22 mouse cellular contexts compared by ENCODE assay signal in genomic region chr7:66970235-66970634, GRCm38 (mm10).
DNase-seq lines count a peak whose midpoint lies in the region; ATAC-seq lines count a peak whose summit lies in the region.
"Had no signal": no experiment of that assay in that cellular context is flagged by ENCODE, and none has a peak within 500 bp of the region (broad histone marks: within the 10 kb centered on the region; RNA-seq: fewer than 3 reads in every experiment).

No protein-coding gene starts in this region.

- H3K9ac ChIP-seq in heart, embryonic 11.5 days (ENCODE audit: low read depth, low read length): no peak overlapping the region
- H3K9ac ChIP-seq in limb, embryonic 12.5 days (replicated peaks): no peak overlapping the region
- H3K9ac ChIP-seq: embryonic facial prominence, embryonic 13.5 days; forebrain, embryonic 12.5 days; heart, embryonic 15.5 days; hindbrain, embryonic 14.5 days; intestine, embryonic 15.5 days had no signal

- H3K4me2 ChIP-seq in heart, embryonic 11.5 days: no peak overlapping the region
- no peak overlapping the region for H3K4me2 ChIP-seq in limb, embryonic 12.5 days
- H3K4me2 ChIP-seq: embryonic facial prominence, embryonic 13.5 days; forebrain, embryonic 12.5 days; heart, embryonic 15.5 days; hindbrain, embryonic 14.5 days; intestine, embryonic 15.5 days had no signal

- H3K4me3 ChIP-seq in heart, embryonic 11.5 days (ENCODE audit: low read depth, low read length): no peak overlapping the region
- no peak overlapping the region for H3K4me3 ChIP-seq in limb, embryonic 12.5 days (replicated peaks)
- H3K4me3 ChIP-seq: embryonic facial prominence, embryonic 13.5 days; forebrain, embryonic 12.5 days; heart, embryonic 15.5 days; hindbrain, embryonic 10.5 days; intestine, embryonic 15.5 days had no signal

- no peaks in the 10 kb centered on the region for H3K36me3 ChIP-seq in heart, embryonic 11.5 days (ENCODE audit: control insufficient read depth, insufficient read depth, low read length)
- H3K36me3 ChIP-seq in limb, embryonic 12.5 days: no peaks in the 10 kb centered on the region
- H3K36me3 ChIP-seq: embryonic facial prominence, embryonic 13.5 days; forebrain, embryonic 12.5 days; heart, embryonic 15.5 days; hindbrain, embryonic 10.5 days; intestine, embryonic 15.5 days had no signal

- ATAC-seq in heart, embryonic 11.5 days (replicated peaks; ENCODE audit: insufficient number of reproducible peaks, low FRiP score, low TSS enrichment): no peak
- ATAC-seq in limb, embryonic 12.5 days (ENCODE audit: insufficient number of reproducible peaks, insufficient read depth, low FRiP score, low TSS enrichment, low read depth): no peak
- ATAC-seq: activated CD4-positive, CD25-positive, alpha-beta regulatory T cell, adult 4 months; forebrain, embryonic 16.5 days; intestine, embryonic 15.5 days; Patski had no signal

- peak; percentile 64 to 71 for DNase-seq in adrenal gland, adult (ENCODE audit: inconsistent age in 2 of 2, low spot score in 1 of 2)
- DNase-seq in adrenal gland, postnatal 10 days: no peak
- DNase-seq in heart, adult 11 months: peak; percentile 25
- peak; percentile 3 for DNase-seq in 3T3-L1 (ENCODE audit: low read depth, low spot score)
- DNase-seq in neural tube, embryonic 10.5 days (ENCODE audit: extremely low spot score, low spot score): no peak
- DNase-seq: cerebellum, adult 18-20 months; cerebellum, adult 9-11 months; cerebellum, postnatal 36 days; gastrocnemius, postnatal 10 days; heart, postnatal 14 days; kidney, adult 18-20 months had no signal

- no peaks in the 10 kb centered on the region for H3K27me3 ChIP-seq in heart, embryonic 11.5 days (ENCODE audit: control insufficient read depth, insufficient read depth, low read length)
- no peaks in the 10 kb centered on the region for H3K27me3 ChIP-seq in limb, embryonic 12.5 days
- H3K27me3 ChIP-seq: embryonic facial prominence, embryonic 13.5 days; forebrain, embryonic 12.5 days; heart, embryonic 15.5 days; intestine, embryonic 15.5 days had no signal

- no peaks in the 10 kb centered on the region for H3K9me3 ChIP-seq in heart, embryonic 11.5 days (replicated peaks; ENCODE audit: control insufficient read depth, low read length)
- no peaks in the 10 kb centered on the region for H3K9me3 ChIP-seq in limb, embryonic 12.5 days
- H3K9me3 ChIP-seq: embryonic facial prominence, embryonic 13.5 days; forebrain, embryonic 12.5 days; heart, embryonic 15.5 days; hindbrain, embryonic 10.5 days; intestine, embryonic 15.5 days had no signal

- H3K27ac ChIP-seq in heart, embryonic 11.5 days (ENCODE audit: low read depth, low read length): no peak overlapping the region
- H3K27ac ChIP-seq in limb, embryonic 12.5 days: peak overlapping the region; percentile 80
- H3K27ac ChIP-seq: forebrain, embryonic 12.5 days; hindbrain, embryonic 10.5 days; hindbrain, embryonic 14.5 days; intestine, embryonic 15.5 days had no signal

- H3K4me1 ChIP-seq in heart, embryonic 11.5 days (ENCODE audit: control insufficient read depth, insufficient read depth, low read length): peaks cover 22% of the 10 kb centered on the region
- H3K4me1 ChIP-seq in limb, embryonic 12.5 days (replicated peaks): peaks cover 73% of the 10 kb centered on the region

- 61% methylated on average over 2 of the region's 2 CpGs for WGBS in heart, embryonic 11.5 days (ENCODE audit: insufficient replicate concordance)
- 68% methylated on average over 2 of the region's 2 CpGs for WGBS in limb, embryonic 12.5 days

Comparison
In these comparisons a context has a peak if more than half of its experiments do, and no peak if none do; other contexts are left out.
1. DNase-seq: peak in adrenal gland, adult (2 of 2), heart, adult 11 months (single experiment) and 3T3-L1 (single experiment); none in adrenal gland, postnatal 10 days (single experiment) and neural tube, embryonic 10.5 days (single experiment).